Mouse (Mus musculus) small intestine, adult 2 months (tissue): Measurements from ENCODE around the gene Por. TPM values are rescaled to one million over a fixed set of nuclear protein-coding genes. Genes with fewer than 3 reads are reported as not detected.

Experiments
- H3K27ac ChIP-seq: fragments of 200-500 bp; 2 replicates; pipeline ENCODE4 v1.5.1; 2012; ENCODE audit warnings: low read depth, low read length, control low read depth, inconsistent platforms; ENCODE audit not compliant: insufficient read depth
- H3K27me3 ChIP-seq: fragments of 200-500 bp; 2 replicates; pipeline ENCODE4 v1.6.1; 2012; ENCODE audit warnings: mild to moderate bottlenecking, moderate library complexity, low read length, inconsistent platforms; ENCODE audit not compliant: control insufficient read depth, insufficient read depth
- H3K36me3 ChIP-seq: fragments of 200-500 bp; 2 replicates; pipeline ENCODE4 v1.6.1; 2012; ENCODE audit warnings: mild to moderate bottlenecking, low read length, control low read depth, inconsistent platforms; ENCODE audit not compliant: control insufficient read depth, insufficient read depth
- H3K4me1 ChIP-seq: fragments of 200-500 bp; 2 replicates; pipeline ENCODE4 v1.6.1; 2012; ENCODE audit warnings: low read length, inconsistent platforms, mixed read lengths; ENCODE audit not compliant: control insufficient read depth, insufficient read depth, insufficient read length
- H3K4me3 ChIP-seq: fragments of 200-500 bp; 2 replicates; pipeline ENCODE4 v1.5.1; 2012; ENCODE audit warnings: low read depth, mild to moderate bottlenecking, control low read depth, inconsistent platforms, low read length, moderate library complexity
- CTCF ChIP-seq: fragments of 200-500 bp; IDR thresholded peaks from 2 replicates; pipeline ENCODE4 v1.5.1; 2012; ENCODE audit warnings: low read depth, mild to moderate bottlenecking, control low read depth, inconsistent platforms, low read length, moderate library complexity, mixed read lengths; ENCODE audit not compliant: insufficient replicate concordance, insufficient read length; ENCODE audit errors: extremely low read depth
- POLR2A ChIP-seq: fragments of 200-500 bp; IDR thresholded peaks from 2 replicates; pipeline ENCODE4 v1.6.1; 2012; ENCODE audit warnings: low read depth, mild to moderate bottlenecking, control low read depth, inconsistent platforms, low read length, moderate library complexity
- WGBS: fragments of 180-500 bp; shearing (Covaris S2); methylation state at CpG from one replicate; pipeline ENCODE4 v1.1.7; 2018; 5-methylcytosine and 5-hydroxymethylcytosine counted together
- polyA plus RNA-seq: library from polyadenylated mRNA; depleted of rRNA; stranded (reverse); fragments of >200 nt; gene quantifications from 2 replicates; pipeline ENCODE4 v1.2.3, GENCODE M21; 2012

Gene Por
- polyA plus RNA-seq, 1 experiment: 192 TPM

- peaks cover 70% of the 10 kb centered on the region for H3K36me3 ChIP-seq
- no peaks in the 10 kb centered on the region for H3K27me3 ChIP-seq
- no peak overlapping the region for H3K4me3 ChIP-seq
- peaks cover 13% of the 10 kb centered on the region for H3K4me1 ChIP-seq
- TF ChIP-seq POLR2A (no peak), CTCF (no peak)
- WGBS: 92% methylated on average over 10 of the region's 10 CpGs
- H3K27ac ChIP-seq: no peak overlapping the region
Measured at GRCm38 (mm10) chr5:135730916-135731315, 61.1 kb downstream of the Por start.

GRCm38 (mm10) chr5:135731322-135731721 is 61.5 kb downstream of the Por start:
- Histone ChIP-seq H3K36me3 (peaks cover 74% of the 10 kb centered on the region), H3K27me3 (no peaks in the 10 kb centered on the region), H3K4me3 (no peak overlapping the region), H3K27ac (no peak overlapping the region), H3K4me1 (peaks cover 9% of the 10 kb centered on the region)
- TF ChIP-seq CTCF (no peak), POLR2A (no peak)
- WGBS: 98% methylated on average over 16 of the region's 16 CpGs

- TF ChIP-seq POLR2A (no peak), CTCF (no peak)
- no peaks in the 10 kb centered on the region for H3K27me3 ChIP-seq
- 89% methylated on average over 4 of the region's 4 CpGs for WGBS
- H3K27ac ChIP-seq: no peak overlapping the region
- no peak overlapping the region for H3K4me3 ChIP-seq
- H3K4me1 ChIP-seq: no peaks in the 10 kb centered on the region; the same call in 1 of the 2 replicates
- H3K36me3 ChIP-seq: peaks cover 91% of the 10 kb centered on the region
Measured at GRCm38 (mm10) chr5:135733071-135733470, 63.2 kb downstream of the Por start.

DNA sequence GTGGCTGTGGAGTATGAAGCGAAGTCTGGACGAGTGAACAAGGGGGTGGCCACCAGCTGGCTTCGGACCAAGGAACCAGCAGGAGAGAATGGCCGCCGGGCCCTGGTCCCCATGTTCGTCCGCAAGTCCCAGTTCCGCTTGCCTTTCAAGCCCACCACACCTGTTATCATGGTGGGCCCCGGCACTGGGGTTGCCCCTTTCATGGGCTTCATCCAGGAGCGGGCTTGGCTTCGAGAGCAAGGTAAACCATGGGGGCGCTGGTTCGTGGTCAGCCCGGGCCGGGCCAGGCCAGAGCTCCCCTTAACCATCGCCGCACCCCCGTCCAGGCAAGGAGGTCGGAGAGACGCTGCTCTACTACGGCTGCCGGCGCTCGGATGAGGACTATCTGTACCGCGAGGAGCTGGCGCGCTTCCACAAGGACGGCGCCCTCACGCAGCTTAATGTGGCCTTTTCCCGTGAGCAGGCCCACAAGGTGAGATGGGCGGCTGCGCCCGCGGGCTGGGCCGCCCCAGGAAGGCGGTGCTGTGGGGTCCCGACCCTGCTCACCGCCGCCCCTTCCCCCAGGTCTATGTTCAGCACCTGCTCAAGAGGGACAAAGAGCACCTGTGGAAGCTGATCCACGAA is 64.3 kb downstream of the Por start:
- Histone ChIP-seq H3K4me3 (no peak overlapping the region), H3K27me3 (no peaks in the 10 kb centered on the region), H3K4me1 (no peaks in the 10 kb centered on the region), H3K27ac (no peak overlapping the region), H3K36me3 (peaks cover 92% of the 10 kb centered on the region)
- 94% methylated on average over 42 of the region's 42 CpGs for WGBS
- TF ChIP-seq POLR2A: no peak

GRCm38 (mm10) chr5:135735741-135736140 is 65.9 kb downstream of the Por start:
- H3K27me3 ChIP-seq: no peaks in the 10 kb centered on the region
- TF ChIP-seq CTCF: no peak
- TF ChIP-seq POLR2A: no peak
- H3K36me3 ChIP-seq: peaks cover 88% of the 10 kb centered on the region
- WGBS: 72% methylated on average over 13 of the region's 13 CpGs
- H3K4me1 ChIP-seq: no peaks in the 10 kb centered on the region
- H3K27ac ChIP-seq: no peak overlapping the region
- no peak overlapping the region for H3K4me3 ChIP-seq

DNA sequence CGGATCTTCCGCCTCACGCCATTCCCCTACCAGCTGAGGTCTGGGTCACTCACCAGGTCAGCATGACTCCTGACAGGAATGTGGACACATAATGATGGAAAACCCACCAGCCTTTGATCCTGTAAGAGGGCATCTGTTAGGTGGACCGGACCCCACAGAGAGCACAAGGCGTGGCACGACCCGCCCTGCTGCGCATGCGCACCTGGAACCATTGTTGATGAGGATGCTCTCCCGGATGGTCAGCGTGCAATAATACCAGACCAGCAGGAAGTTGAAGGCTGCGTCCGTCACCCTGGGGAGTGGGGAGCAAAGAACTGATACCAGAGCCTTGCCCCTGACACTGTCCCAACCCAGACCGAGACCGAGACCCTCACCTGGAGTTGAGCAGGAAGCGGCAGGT is 66.7 kb downstream of the Por start:
- TF ChIP-seq CTCF (no peak), POLR2A (no peak)
- Histone ChIP-seq H3K36me3 (peaks cover 84% of the 10 kb centered on the region), H3K27me3 (no peaks in the 10 kb centered on the region), H3K4me3 (no peak overlapping the region), H3K27ac (no peak overlapping the region), H3K4me1 (no peaks in the 10 kb centered on the region; the same call in 1 of the 2 replicates)
- 95% methylated on average over 16 of the region's 16 CpGs for WGBS

DNA sequence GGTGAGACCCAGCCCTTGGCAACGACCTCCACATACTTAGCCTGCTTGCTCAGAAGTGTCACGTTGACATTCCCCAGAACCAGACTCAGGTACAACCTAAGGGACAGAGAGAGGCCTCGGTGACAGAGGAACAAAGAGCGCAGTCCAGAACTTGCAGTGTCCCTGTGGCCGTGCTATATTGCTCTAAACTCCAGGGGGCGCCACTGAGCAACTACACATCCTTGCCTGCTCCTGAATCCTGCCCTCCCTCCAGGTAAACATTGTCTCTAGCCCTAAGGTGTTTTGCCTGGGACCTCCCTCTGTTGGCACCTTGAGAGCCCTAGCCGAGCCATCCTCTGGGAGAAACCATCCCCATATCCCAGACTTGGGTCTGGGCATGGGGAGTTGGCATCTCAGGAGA is 67.3 kb downstream of the Por start:
- H3K27me3 ChIP-seq: no peaks in the 10 kb centered on the region
- H3K4me3 ChIP-seq: no peak overlapping the region
- peaks cover 84% of the 10 kb centered on the region for H3K36me3 ChIP-seq
- peaks cover 1% of the 10 kb centered on the region; the same call in 1 of the 2 replicates for H3K4me1 ChIP-seq
- WGBS: 79% methylated on average over 7 of the region's 7 CpGs
- H3K27ac ChIP-seq: no peak overlapping the region
- TF ChIP-seq CTCF: peak; percentile 79; the same call in 1 of the 2 replicates
- no peak for TF ChIP-seq POLR2A

GRCm38 (mm10) chr5:135738266-135738665 is 68.4 kb downstream of the Por start:
- Histone ChIP-seq H3K4me3 (no peak overlapping the region), H3K27ac (no peak overlapping the region), H3K27me3 (no peaks in the 10 kb centered on the region), H3K36me3 (peaks cover 76% of the 10 kb centered on the region), H3K4me1 (peaks cover 8% of the 10 kb centered on the region; the same call in 1 of the 2 replicates)
- TF ChIP-seq CTCF (no peak), POLR2A (no peak)
- 33% methylated on average over 6 of the region's 6 CpGs for WGBS
